Mouse (Mus musculus) skeletal muscle tissue, adult 2 months (tissue): ENCODE results near the gene Grm2.

Source experiments
- DNase-seq: peaks from one replicate; pipeline ENCODE4 v3.0.0-alpha.2; 2012; ENCODE audit warnings: low read depth, low spot score

The Grm2 gene

GRCm38 (mm10) chr9:106655884-106656720, at the start of gene Grm2:
Gene Grm2 (minus strand): TSS chr9:106656082.
- DNase-seq: no peak

DNA sequence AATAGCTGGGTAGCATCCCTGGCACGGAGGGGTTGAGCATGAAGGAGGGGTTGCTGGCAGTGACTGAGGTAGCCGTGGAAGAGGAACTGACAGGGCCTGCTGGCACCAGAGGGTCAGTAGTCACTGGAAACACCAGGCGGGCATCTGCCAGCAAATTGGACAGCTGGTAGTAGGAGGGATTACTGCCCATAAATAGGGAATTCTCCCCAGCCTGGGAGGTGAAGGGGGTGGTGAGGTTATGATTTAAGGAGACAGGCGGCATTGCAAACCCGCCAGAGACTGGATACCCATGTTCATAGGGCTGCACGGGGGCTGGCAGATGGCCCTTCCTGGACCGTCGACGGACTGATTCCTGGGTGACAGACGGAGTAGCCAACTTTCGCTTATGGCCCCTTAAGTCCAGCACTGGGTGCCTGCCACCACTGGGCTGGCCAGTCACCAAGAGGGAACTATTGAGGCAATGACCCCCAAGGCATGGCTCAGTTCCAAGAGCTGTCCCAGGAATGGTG, 37.1 kb upstream of the Grm2 start:
- no peak for DNase-seq

DNA sequence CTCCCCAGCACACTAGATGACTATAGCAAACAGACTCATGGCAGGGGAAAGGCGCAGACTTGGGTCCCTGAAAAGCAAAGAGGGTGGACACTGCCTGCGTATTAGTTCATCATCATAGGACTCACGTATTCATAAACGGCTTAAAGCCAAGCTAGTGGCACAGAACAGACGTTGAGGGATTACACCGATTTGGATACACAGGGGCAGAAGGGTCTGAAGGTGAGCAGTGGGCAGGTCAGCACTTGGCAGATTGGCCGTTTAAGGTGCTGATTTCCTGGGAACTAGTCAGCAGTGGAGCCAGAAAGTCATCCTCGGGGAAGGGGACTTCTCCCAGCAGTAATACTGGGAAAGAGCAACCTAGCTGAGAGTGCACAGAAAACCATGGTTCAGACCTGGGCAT, 33.0 kb upstream of the Grm2 start:
- no peak for DNase-seq

DNA sequence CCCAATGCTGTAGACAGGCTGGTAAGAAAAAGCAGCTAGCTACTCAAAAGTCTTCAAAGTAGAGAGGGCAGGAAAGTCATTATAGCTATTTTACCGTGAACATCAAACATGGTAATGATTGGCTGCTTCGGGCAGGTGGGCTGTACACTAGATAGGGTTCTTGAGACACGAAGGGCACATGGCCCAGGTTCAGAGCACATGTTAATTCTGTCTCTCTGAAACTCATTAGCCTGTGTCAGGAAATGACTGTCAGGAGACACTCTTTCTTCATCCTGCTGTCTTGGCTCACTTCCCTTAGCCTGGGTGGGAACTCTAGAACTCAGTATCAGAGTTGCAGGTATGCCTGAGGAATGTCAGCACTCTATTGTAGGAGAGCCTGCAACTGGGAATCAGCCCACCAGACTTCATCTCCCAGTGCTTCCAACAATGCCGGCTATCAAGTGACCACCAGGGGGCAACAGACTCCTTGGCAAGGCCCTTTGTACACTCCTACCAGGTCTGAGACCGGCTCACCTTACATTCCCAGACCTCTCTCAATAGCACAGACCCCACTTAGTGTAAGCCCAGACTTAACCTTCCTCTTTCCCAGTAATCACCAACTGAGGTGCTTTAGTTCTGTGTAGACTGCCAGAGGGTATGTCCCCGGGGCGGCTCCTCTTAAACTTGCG, 31.2 kb upstream of the Grm2 start:
- DNase-seq: peak; percentile 57

GRCm38 (mm10) chr9:106685249-106686101, 29.6 kb upstream of the Grm2 start, which contains the start of gene Tex264:
Gene Tex264 (minus strand): TSS chr9:106685927.
- peak; percentile 67 for DNase-seq

DNA sequence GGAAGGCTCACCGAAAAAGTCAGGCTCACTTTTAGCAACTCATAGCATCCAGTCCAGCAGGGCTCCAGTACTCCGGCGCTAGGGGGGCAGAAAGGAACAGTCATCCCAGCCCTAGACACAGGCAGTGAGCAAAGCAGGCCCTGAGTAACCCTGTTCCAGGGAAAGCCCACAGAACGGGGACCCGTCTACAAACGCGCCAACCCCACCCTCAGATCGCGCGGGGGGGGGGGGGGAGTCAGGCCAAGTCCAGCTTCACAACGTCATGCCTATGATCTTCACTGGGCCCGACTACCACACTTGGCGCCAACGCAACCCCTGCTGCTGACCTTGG, 29.0 kb upstream of the Grm2 start:
- DNase-seq: no peak

DNA sequence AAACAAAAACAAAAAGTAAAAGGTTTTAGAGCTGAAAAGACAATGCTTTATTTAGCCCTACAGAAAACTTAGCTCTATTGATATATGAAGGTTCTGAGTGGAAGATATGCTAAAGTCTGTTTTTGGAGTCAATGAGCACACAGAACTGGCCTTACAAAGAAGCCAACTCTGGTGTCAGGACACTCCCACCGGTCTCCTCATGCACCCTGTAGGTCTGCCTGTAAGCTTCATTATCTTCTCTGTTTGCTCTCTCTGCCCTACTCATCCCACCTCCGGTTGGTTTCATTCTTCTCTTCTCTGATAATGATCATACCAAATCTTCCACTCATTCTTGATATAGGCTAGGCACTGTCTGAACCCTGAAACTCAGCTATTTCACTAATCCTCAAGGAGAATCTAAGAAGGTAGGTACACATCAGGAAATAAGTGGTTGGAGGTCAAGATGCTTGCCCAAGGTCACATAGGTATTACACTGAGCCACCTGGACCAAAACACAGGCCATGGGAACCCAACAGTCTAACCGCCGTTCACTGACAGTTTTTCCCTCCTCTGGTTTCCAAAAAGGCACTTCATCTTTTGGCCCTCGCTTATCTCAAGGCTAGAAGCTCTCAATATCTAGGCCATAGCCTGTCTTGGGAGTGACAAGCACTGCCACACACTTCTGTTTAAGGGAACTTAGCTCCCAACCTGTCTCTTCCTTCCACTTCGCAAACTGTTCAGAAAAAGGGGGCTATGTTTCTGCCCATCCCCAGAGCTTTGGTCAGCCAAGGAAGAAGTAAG, 28.4 kb upstream of the Grm2 start:
- no peak for DNase-seq

DNA sequence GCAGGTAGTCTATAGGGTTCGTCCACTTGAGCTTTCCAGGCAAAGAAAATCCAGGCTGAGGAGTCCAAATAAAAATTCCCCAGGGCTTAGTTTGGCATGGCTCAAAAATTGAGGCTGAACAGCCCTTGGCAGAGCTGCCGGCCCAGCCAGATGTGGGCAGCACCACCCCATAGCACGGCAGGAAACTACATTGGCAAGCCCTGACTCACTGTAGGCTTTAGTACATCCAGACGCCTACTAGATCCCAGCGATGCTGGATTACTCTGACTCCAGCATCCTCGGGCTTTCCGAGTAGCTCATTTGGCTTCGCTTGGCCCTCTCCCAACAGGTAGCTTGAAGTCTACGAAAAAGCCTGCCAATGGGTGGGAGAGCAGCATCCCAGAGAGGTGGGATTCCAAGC, 25.1 kb upstream of the Grm2 start:
- DNase-seq: no peak

- DNase-seq: no peak
Measured at GRCm38 (mm10) chr9:106678242-106678641, 22.4 kb upstream of the Grm2 start.

DNA sequence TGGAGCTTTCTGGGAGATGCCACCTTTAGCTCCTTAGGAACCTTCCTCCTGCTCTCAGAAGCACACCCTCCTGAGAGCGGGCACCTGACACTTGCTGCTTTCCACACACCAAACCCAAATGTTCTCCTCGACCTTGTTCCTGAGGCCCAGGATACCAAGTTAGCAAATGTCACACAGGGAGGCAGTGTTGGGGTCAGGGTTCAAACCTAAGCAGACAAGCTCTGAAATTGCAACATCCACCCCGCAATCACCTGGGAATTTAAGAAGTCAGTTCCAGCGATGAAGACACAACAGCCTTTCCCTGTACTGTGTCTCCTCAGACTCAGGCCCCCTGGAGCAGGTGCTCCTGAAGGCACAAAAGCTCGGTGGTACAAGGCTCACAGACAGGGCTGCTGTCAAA, 21.8 kb upstream of the Grm2 start:
- DNase-seq: no peak

DNA sequence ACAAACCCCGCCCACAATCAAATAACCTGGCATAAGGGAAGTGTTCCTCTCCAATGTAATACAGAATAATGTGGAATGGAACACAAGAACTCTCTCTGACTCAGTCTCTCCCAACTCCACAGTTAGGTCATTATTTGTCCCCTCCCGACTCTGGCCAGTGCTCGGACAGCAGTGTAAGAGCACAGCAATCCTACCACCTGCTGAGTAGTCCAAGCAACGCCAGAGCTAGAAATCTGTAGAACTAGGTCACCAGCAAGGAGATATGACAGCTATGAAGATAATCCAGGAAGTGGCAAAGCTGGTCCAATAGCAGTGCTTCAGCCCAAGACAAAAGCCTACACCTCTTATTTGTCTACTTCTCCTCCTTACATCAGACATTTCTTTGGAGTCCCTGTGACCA, 20.7 kb upstream of the Grm2 start:
- no peak for DNase-seq

DNA sequence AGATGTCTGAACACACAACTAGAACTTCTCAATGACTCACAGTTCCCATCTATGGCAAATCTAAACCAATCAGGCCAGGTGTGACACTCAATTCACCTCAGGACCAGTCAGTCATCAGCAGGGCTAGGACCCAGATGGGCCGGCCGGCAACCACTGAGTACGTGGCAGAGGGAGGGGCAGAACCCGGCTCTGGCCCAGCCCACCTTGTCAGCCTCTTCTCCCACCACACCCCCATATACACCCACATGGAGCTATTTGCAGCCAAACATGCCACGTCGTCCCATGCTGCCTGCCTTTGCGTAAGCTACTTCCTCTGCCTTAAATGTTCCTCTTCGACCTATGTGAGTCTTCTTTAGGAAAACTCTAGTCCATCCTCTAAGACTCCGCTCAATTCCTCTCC, 20.1 kb upstream of the Grm2 start:
- DNase-seq: no peak

- peak; percentile 69 for DNase-seq
Measured at GRCm38 (mm10) chr9:106675480-106675879, 19.6 kb upstream of the Grm2 start.

DNA sequence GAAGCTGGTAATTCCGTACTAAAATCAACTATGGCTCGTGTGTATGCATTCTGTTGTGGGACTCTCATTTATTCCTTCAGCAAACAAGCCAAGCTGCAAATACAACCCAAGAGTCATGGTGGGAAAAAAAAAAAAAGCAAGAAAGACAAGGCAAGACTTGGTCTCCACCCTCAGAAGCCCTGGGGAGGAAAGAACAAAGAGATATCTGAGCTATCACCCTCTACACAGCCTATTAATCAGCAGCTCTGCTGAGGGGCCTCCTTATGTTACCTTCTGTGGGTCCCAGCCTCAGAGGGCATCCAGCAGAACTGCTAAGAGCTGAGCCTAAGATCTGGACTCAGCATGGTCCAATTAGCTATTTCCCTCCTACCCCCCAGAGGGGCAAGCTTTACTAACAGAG, 18.0 kb upstream of the Grm2 start:
- DNase-seq: no peak

DNA sequence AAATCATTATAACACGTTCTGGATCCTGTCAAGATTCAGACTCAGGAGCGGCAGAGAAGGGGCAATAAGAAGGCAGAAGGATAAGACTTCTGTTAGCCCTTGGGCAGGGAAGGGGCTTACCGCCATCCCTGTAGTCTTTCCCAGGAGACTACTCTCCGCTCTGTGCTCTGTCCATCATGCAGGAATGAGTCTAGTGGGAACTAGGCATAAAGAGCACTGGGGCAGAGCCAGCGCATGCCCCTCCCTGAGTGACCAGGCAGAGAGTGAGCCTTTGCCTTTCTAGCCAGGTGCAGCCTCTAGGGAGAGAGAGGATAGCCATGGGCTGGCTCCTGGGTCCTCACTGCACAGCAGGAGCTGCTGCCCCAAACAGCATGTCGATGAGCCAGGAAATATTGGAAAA, 9.0 kb upstream of the Grm2 start:
- DNase-seq: no peak

DNA sequence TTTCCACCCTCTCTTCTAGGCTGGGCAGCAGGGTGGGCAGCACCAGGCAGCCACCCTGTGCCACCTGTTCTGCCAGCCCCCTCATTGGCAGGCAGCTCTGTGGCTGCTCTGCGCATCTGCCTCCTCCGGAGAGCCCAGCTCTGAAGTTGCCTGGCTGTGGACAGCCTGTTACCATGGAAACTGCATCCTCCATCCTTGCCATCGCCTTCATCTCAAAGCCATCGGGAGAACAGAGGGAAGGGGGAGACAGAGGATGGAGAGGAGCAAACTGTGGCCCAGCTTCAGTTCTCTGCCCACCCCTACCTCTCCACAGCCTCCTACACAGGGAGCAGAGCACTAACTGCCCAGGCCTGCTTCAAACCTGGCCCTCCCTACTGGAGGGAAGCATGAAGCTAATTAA, 8.6 kb upstream of the Grm2 start:
- DNase-seq: no peak

DNA sequence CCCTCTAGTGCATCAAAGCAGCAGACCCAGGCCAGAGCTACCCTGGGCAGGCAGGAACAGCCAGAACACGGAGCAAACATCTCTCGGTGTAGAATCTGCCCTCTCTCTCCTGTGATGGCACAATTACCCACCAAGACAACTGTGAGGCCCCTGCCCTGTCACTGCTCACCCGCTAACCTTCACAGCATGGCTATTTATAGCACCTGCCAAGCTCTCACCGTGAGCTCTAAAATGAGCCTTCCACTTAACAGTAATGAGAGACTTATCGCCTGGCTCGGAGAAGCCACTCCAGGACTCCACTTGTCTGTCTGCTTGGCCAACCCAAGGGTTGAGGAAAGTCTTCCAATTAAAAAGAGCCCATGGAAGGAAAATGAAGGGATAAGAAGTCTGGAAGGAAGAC, 7.3 kb upstream of the Grm2 start:
- DNase-seq: no peak

- no peak for DNase-seq
Measured at GRCm38 (mm10) chr9:106659935-106660334, 4.1 kb upstream of the Grm2 start.

DNA sequence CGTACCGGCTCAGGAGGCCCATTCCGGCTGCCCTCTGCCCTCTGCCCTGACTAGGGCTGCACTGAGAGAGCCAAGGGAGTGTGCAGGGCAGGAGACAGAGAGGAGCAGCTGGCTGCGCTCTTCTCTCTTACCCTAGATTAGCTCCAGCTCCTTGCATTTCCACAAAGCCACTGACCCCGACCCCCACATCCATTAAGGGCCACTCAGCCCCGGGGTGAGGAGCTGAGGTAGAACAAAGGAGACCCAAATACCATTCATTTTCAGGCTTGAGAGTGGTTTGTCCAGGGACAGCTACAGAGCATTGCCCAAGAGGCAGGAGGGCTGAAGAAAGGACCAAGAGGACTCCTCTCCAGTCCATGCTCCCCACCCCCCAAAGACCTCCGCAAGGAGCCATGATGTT, 3.6 kb upstream of the Grm2 start:
- DNase-seq: no peak

- DNase-seq: no peak
Measured at GRCm38 (mm10) chr9:106657592-106657991, 1.7 kb upstream of the Grm2 start.

DNA sequence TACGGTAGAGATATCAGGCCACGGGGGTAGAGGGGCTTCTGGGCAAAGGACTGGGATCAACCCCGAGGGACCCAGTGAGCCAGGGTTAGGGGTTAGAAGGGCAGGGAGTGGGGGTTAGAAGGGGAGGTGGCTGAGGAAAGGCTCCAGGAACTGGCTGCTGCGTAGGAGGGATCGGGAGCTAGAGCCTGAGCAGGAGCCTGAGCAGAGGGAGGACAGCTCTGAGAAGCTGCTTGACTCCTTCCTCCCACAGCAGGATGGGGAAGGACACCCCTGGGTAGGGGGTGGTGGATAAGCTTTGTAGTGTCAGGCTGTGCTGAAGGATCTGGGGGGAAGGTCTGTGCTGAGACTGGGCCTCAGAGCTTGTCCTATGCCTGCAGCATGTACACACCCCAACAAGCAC, 938 bp upstream of the Grm2 start:
- no peak for DNase-seq
